Mouse (Mus musculus) gastrocnemius, postnatal 10 days (tissue): Measurements from ENCODE around the gene Gm47791. TPM values are rescaled to one million over a fixed set of nuclear protein-coding genes. Genes with fewer than 3 reads are reported as not detected.

Experiments
- total RNA-seq, 2 experiments: library from RNA; stranded (reverse); gene quantifications; 2 replicates each; pipeline ENCODE4 v1.2.3; 2021

The Gm47791 gene
- total RNA-seq, 2 experiments from 2014 or later: not detected

Other genes starting within 250 kb of the Gm47791 start
- gene Col4a4, start 184.4 kb downstream of the Gm47791 start, total RNA-seq: 1 to 10 TPM; 2.0 to 2.1 TPM
- gene Col4a3, start 184.3 kb downstream of the Gm47791 start, total RNA-seq: 1 to 10 TPM in 1 of 2 experiments, under 1 TPM in 1; 0.88 to 1.9 TPM
- 100 to 1,000 TPM; 128 to 136 TPM for gene Mff, start 46.4 kb downstream of the Gm47791 start, total RNA-seq
- gene Tm4sf20, start 2.8 kb downstream of the Gm47791 start, total RNA-seq: not detected
- gene Agfg1, start 68.2 kb upstream of the Gm47791 start, total RNA-seq: 10 to 100 TPM; 27.0 to 29.4 TPM
- under 1 TPM in 1 of 2 experiments, not detected in 1; 0.31 TPM for gene A030005L19Rik, start 142.1 kb upstream of the Gm47791 start, total RNA-seq
- not detected for gene A030014E15Rik, start 153.7 kb upstream of the Gm47791 start, total RNA-seq
- gene Gm6217, start 160.2 kb upstream of the Gm47791 start, total RNA-seq: not detected
- not detected for gene A030003K21Rik, start 172.1 kb upstream of the Gm47791 start, total RNA-seq
- not detected for gene Gm7544, start 184.8 kb upstream of the Gm47791 start, total RNA-seq
- not detected for gene Gm47955, start 189.0 kb upstream of the Gm47791 start, total RNA-seq
- not detected for gene Gm47959, start 229.3 kb upstream of the Gm47791 start, total RNA-seq